Mouse (Mus musculus) liver, embryonic 12.5 days (tissue): ENCODE measurements around the gene Capn3. TPM values are rescaled to one million over a fixed set of nuclear protein-coding genes. Genes with fewer than 3 reads are reported as not detected.

Experiments used
- ATAC-seq: fragments of 200-750 bp; cut with Nextera tagmentation; 2 replicates; pipeline ENCODE4 v1.8.0; 2017; ENCODE audit warnings: moderate number of reproducible peaks, mild to moderate bottlenecking, moderate library complexity
- H3K27ac ChIP-seq: fragments of 300-500 bp; sonication (generic); 2 replicates; pipeline ENCODE4 v1.5.1; 2016; ENCODE audit warnings: mild to moderate bottlenecking
- H3K27me3 ChIP-seq: fragments of 300-500 bp; sonication (generic); replicated peaks from 2 replicates; pipeline ENCODE4 v1.6.1; 2016; ENCODE audit warnings: mild to moderate bottlenecking, moderate library complexity
- H3K36me3 ChIP-seq: fragments of 300-500 bp; sonication (generic); 2 replicates; pipeline ENCODE4 v1.6.1; 2016; ENCODE audit warnings: mild to moderate bottlenecking, moderate library complexity
- H3K4me1 ChIP-seq: fragments of 300-500 bp; sonication (generic); 2 replicates; pipeline ENCODE4 v1.6.1; 2016
- H3K4me2 ChIP-seq: fragments of 300-500 bp; sonication (generic); 2 replicates; pipeline ENCODE4 v1.6.1; 2016; ENCODE audit warnings: mild to moderate bottlenecking, moderate library complexity
- H3K4me3 ChIP-seq: fragments of 300-500 bp; sonication (generic); 2 replicates; pipeline ENCODE4 v1.5.1; 2016; ENCODE audit warnings: mild to moderate bottlenecking, moderate library complexity
- H3K9ac ChIP-seq: fragments of 300-500 bp; sonication (generic); 2 replicates; pipeline ENCODE4 v1.6.1; 2016; ENCODE audit warnings: mild to moderate bottlenecking, moderate library complexity
- H3K9me3 ChIP-seq: fragments of 300-500 bp; sonication (generic); replicated peaks from 2 replicates; pipeline ENCODE4 v1.6.1; 2016; ENCODE audit warnings: mild to moderate bottlenecking, moderate library complexity
- WGBS: fragments of 180-500 bp; shearing (Covaris S2); methylation state at CpG from one replicate; pipeline ENCODE4 v1.1.7; 2016; ENCODE audit not compliant: insufficient replicate concordance; 5-methylcytosine and 5-hydroxymethylcytosine counted together
- polyA plus RNA-seq: library from polyadenylated mRNA; unstranded; fragments of >200 nt; fragmentation: Nextera tagmentation; extraction: Ambion mirVana; gene quantifications from 2 replicates; pipeline ENCODE4 v1.2.1, GENCODE M21; 2016

Capn3 gene
- polyA plus RNA-seq, 1 experiment from 2014 or later, result 6.9 TPM

- Histone ChIP-seq H3K27me3 (no peaks in the 10 kb centered on the region), H3K4me1 (peaks cover 5% of the 10 kb centered on the region; the same call in 1 of the 2 replicates), H3K36me3 (no peaks in the 10 kb centered on the region), H3K9ac (no peak overlapping the region), H3K9me3 (no peaks in the 10 kb centered on the region), H3K27ac (no peak overlapping the region), H3K4me3 (no peak overlapping the region), H3K4me2 (no peak overlapping the region)
- 43% methylated on average over 7 of the region's 7 CpGs for WGBS
- ATAC-seq, result no peak
Observed at GRCm38 (mm10) chr2:120463328-120463727, 7.5 kb downstream of the Capn3 start.

DNA sequence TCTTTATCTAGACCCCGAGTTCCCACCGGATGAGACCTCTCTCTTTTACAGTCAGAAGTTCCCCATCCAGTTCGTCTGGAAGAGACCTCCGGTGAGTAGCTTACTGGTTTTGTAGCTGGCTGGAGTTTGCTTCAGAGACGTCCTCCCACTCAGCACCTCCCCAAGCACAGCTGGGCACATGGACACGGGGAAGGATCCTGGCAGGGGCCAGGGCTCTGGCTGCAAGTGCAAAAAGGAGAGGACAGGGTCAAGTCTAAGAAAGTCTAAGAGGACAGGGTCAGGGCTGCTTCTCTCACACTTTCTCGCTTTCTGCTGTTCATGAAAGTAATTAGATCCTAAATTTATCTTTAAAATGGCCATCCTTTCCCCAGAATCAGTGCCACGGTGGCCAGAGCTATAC lies 8.3 kb downstream of the Capn3 start:
- Histone ChIP-seq H3K27ac (no peak overlapping the region), H3K27me3 (no peaks in the 10 kb centered on the region), H3K4me2 (no peak overlapping the region), H3K4me1 (peaks cover 5% of the 10 kb centered on the region; the same call in 1 of the 2 replicates), H3K9me3 (no peaks in the 10 kb centered on the region), H3K4me3 (no peak overlapping the region), H3K9ac (no peak overlapping the region), H3K36me3 (no peaks in the 10 kb centered on the region)
- 53% methylated on average over 8 of the region's 8 CpGs for WGBS
- no peak for ATAC-seq

GRCm38 (mm10) chr2:120464732-120465396 lies 9.0 kb downstream of the Capn3 start:
- Histone ChIP-seq H3K27me3 (no peaks in the 10 kb centered on the region), H3K36me3 (no peaks in the 10 kb centered on the region), H3K9ac (no peak overlapping the region), H3K4me3 (no peak overlapping the region), H3K4me1 (peaks cover 5% of the 10 kb centered on the region; the same call in 1 of the 2 replicates), H3K27ac (no peak overlapping the region), H3K4me2 (no peak overlapping the region), H3K9me3 (no peaks in the 10 kb centered on the region)
- WGBS, result 84% methylated on average over 2 of the region's 2 CpGs
- ATAC-seq, result 0 out of 2 replicates have a peak, but pooled peaks have one; percentile 24

GRCm38 (mm10) chr2:120465397-120465785 lies 9.6 kb downstream of the Capn3 start:
- no peak overlapping the region for H3K4me3 ChIP-seq
- no peak overlapping the region for H3K9ac ChIP-seq
- no peaks in the 10 kb centered on the region for H3K27me3 ChIP-seq
- WGBS, result 69% methylated on average over 5 of the region's 5 CpGs
- peaks cover 5% of the 10 kb centered on the region; the same call in 1 of the 2 replicates for H3K4me1 ChIP-seq
- no peak for ATAC-seq
- H3K4me2 ChIP-seq, result no peak overlapping the region
- H3K9me3 ChIP-seq, result no peaks in the 10 kb centered on the region
- no peak overlapping the region for H3K27ac ChIP-seq
- H3K36me3 ChIP-seq, result no peaks in the 10 kb centered on the region

GRCm38 (mm10) chr2:120468011-120468410 lies 12.2 kb downstream of the Capn3 start:
- Histone ChIP-seq H3K27me3 (no peaks in the 10 kb centered on the region), H3K4me1 (peaks cover 5% of the 10 kb centered on the region; the same call in 1 of the 2 replicates), H3K4me2 (no peak overlapping the region), H3K9me3 (no peaks in the 10 kb centered on the region), H3K9ac (no peak overlapping the region), H3K4me3 (no peak overlapping the region), H3K36me3 (no peaks in the 10 kb centered on the region), H3K27ac (no peak overlapping the region)
- ATAC-seq, result no peak

DNA sequence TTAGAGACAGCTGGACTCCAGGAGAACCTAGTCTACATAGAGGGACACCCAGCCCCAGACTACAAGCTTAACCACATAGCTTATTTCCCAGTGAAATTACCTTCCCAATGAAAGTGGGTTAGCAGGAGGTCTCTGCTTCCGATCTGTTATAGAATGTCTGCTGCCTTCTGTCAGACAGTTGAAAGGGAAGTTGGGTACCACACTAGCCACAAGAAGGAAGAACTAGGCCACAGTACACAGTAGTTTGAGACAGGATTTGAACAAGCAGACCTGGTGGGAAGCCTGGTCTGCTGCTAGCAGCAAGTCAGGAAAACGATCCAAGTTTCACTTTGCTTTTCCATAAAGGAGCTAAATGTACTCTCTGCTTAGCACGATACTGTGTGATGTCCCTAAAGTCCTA lies 13.4 kb downstream of the Capn3 start:
- Histone ChIP-seq H3K4me1 (peaks cover 5% of the 10 kb centered on the region; the same call in 1 of the 2 replicates), H3K36me3 (no peaks in the 10 kb centered on the region), H3K27ac (no peak overlapping the region), H3K9ac (no peak overlapping the region), H3K27me3 (no peaks in the 10 kb centered on the region), H3K9me3 (no peaks in the 10 kb centered on the region), H3K4me3 (no peak overlapping the region), H3K4me2 (no peak overlapping the region)
- ATAC-seq, result no peak
- WGBS, result 45% methylated on average over 3 of the region's 3 CpGs

GRCm38 (mm10) chr2:120469715-120470114 lies 13.9 kb downstream of the Capn3 start:
- Histone ChIP-seq H3K4me2 (no peak overlapping the region), H3K4me1 (peaks cover 5% of the 10 kb centered on the region; the same call in 1 of the 2 replicates), H3K4me3 (no peak overlapping the region), H3K27ac (no peak overlapping the region), H3K36me3 (no peaks in the 10 kb centered on the region), H3K9ac (no peak overlapping the region), H3K27me3 (no peaks in the 10 kb centered on the region), H3K9me3 (no peaks in the 10 kb centered on the region)
- 67% methylated on average over 10 of the region's 10 CpGs for WGBS
- no peak for ATAC-seq

DNA sequence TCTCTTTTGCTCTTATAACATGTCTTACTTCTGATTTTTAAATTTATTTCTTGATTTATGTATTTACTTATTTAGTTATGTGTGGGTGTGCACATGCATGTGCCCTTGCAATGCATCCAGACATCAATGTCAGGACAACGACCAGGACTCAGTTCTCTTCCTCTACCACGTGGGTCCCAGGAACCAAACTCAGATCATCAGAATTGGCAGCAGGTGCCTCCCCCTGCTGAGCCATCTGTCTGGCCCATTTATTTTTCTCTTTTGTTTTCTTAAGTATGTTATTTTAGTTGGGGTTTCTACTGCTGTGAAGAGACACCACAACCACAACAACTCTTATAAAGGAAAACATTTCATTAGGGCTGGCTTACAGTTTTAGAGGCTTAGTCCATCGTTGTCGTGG lies 15.0 kb downstream of the Capn3 start:
- H3K36me3 ChIP-seq, result no peaks in the 10 kb centered on the region
- H3K27ac ChIP-seq, result no peak overlapping the region
- WGBS, result 61% methylated on average over 4 of the region's 4 CpGs
- ATAC-seq, result no peak
- no peaks in the 10 kb centered on the region for H3K27me3 ChIP-seq
- no peak overlapping the region for H3K4me3 ChIP-seq
- no peak overlapping the region for H3K4me2 ChIP-seq
- H3K4me1 ChIP-seq, result peaks cover 3% of the 10 kb centered on the region; the same call in 1 of the 2 replicates
- no peaks in the 10 kb centered on the region for H3K9me3 ChIP-seq
- no peak overlapping the region for H3K9ac ChIP-seq

GRCm38 (mm10) chr2:120476277-120477087 lies 20.7 kb downstream of the Capn3 start:
- Histone ChIP-seq H3K9me3 (no peaks in the 10 kb centered on the region), H3K9ac (no peak overlapping the region), H3K36me3 (no peaks in the 10 kb centered on the region), H3K4me1 (no peaks in the 10 kb centered on the region), H3K4me2 (no peak overlapping the region), H3K4me3 (no peak overlapping the region), H3K27ac (no peak overlapping the region), H3K27me3 (no peaks in the 10 kb centered on the region)
- ATAC-seq, result no peak
- WGBS, result 69% methylated on average over 13 of the region's 13 CpGs

DNA sequence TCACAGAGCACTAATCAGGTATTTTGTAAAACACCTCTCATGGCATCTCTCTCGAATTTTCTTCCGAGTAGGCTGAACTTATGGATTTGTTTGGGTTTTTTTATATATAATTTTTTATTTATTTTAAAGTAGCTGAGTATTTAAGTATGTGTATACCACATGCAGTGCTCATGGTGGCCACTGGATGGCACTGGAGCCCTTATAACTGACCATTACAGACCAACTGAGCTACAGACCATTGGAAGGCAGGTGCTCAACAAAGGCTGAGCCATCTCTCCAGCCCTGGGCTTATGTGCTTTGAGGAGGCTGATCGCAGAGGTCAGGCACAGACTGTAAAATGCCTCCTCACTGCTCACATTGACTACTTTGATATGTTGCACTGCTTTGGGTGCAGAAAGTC lies 22.8 kb downstream of the Capn3 start:
- no peak overlapping the region for H3K9ac ChIP-seq
- no peak overlapping the region for H3K4me2 ChIP-seq
- no peaks in the 10 kb centered on the region for H3K27me3 ChIP-seq
- H3K9me3 ChIP-seq, result no peaks in the 10 kb centered on the region
- peaks cover 7% of the 10 kb centered on the region; the same call in 1 of the 2 replicates for H3K4me1 ChIP-seq
- no peak overlapping the region for H3K4me3 ChIP-seq
- H3K27ac ChIP-seq, result no peak overlapping the region
- ATAC-seq, result peak; percentile 55; the same call in 1 of the 2 replicates
- 34% methylated on average over 3 of the region's 3 CpGs for WGBS
- H3K36me3 ChIP-seq, result no peaks in the 10 kb centered on the region

DNA sequence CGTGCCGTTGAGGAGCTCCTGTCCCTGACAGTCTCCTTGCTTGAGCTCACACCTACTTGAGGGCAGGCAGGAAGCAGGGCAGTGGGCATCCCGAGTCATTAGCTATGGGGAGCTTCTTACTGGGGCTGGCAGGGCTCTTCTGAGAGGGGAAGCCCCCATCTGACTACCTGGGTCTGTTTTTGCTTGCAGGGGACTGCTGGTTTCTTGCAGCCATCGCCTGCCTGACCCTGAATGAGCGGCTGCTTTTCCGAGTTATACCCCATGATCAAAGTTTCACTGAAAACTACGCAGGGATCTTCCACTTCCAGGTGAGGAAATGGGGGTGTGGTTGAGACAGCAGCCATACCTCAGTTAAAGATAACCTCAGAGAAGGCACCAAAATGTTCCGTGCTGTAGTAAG lies 26.1 kb downstream of the Capn3 start:
- Histone ChIP-seq H3K4me1 (peaks cover 7% of the 10 kb centered on the region; the same call in 1 of the 2 replicates), H3K27me3 (no peaks in the 10 kb centered on the region), H3K9me3 (no peaks in the 10 kb centered on the region), H3K27ac (no peak overlapping the region), H3K9ac (no peak overlapping the region), H3K36me3 (no peaks in the 10 kb centered on the region), H3K4me3 (no peak overlapping the region), H3K4me2 (no peak overlapping the region)
- WGBS, result 57% methylated on average over 8 of the region's 8 CpGs
- ATAC-seq, result no peak
